Mouse (Mus musculus) cerebellum, postnatal 25 days (tissue): ENCODE data around the gene Grin2a.

Experiments used
- DNase-seq, 2 experiments: peaks; one replicate each; pipeline ENCODE4 v3.0.0; 2021; ENCODE audit warnings: mixed read lengths in 2 of 2

Gene Grin2a

GRCm38 (mm10) chr16:9857758-9858157 is 137.6 kb downstream of the Grin2a start:
- DNase-seq = peak; percentile 59 to 60

DNA sequence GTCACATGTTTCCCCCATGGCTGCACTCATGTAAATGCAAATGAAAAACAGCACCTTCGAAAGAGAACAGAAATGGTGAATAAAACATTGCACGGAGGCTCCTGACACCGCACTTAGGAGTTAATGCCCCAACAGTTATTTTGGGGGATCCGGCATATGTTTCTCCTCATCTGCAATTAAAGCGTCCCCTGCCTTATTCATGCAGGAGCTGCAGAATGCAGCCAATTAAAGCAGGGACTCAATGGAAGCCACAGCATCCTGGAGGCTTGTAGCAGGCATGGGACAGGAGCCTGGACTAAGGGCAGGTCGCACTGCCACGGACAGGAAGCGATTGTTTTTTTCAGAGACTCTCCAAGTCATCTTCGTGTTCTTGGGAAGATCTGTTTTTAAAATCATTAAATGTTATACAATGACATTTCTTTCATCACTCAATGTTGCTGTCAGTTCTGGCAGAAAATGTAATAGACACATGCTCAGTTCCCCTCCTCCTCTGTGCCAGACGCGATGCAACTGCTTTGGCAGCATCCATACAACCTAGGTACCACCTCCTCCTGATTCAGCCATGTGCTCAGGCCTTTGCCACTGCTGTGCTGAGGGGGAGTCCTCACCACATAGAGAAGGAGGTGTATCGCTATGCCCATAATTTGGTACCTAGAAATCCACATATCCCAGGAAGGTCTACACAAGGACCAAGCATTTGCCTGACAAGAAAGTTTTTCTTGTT is 143.9 kb downstream of the Grin2a start:
- DNase-seq = peak; percentile 43 to 60

- no peak for DNase-seq
These were observed 153.9 kb downstream of the Grin2a start for GRCm38 (mm10) chr16:9841496-9841895.

DNA sequence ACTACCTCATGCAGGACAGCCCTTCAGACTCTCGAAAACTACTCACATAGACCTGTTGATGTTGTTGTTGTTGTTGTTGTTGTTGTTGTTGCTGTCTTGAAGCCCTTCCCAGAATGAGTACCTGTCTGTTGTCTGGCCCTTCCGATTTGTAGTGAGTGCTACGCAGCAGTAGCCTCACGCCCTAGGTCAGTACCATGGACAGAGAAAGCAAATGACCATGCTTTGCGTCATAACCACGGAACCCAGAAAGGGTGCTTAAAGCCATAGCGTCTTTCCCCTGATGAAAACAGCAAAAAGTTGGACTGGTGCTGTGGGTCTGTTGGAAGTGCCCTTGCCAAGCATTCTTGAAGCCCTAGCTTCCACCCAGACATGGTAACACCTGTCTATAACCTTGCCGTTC is 158.8 kb downstream of the Grin2a start:
- no peak for DNase-seq

DNA sequence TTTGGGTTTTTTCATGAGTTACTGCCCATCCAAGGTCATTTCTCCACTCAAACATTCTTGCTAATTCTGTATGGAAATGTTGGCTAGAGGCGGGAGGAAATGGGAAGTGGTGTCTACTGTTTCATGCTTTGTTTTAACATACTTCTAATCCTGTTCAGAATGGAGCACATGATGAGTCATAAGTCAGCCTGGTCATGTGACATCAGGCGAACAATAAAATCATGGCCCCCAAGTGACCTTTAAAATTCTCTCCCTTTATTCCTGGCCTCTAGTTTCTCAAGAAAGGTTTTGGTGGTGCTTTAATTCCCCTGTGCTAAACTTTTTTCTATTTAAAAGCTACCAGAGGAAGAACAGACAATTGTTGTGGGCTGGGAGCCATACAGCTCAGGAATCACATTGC is 161.1 kb downstream of the Grin2a start:
- DNase-seq = no peak

GRCm38 (mm10) chr16:9825110-9825483 is 170.3 kb downstream of the Grin2a start:
- DNase-seq = no peak

- DNase-seq = no peak
These were observed 170.8 kb downstream of the Grin2a start for GRCm38 (mm10) chr16:9824436-9825109.

DNA sequence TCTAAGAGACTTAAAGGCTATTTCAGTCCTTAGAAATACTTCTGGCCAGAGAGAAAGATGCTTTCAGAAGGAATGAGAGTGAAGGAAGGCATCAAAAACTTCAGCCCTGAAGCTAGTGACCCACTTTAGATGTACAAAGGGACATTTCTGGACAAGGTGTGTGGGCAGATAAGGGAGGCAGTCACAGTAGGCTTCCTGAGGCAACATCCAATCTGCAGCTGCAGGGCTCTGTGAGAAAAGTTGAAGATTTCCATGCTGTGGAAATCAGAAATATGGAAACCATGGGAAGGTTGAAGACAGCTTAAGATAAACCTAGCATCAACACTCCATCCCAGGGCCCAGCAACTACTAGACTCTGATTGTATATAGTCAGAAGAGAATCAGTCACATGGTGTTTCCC is 171.7 kb downstream of the Grin2a start:
- DNase-seq = no peak

GRCm38 (mm10) chr16:9819508-9819907 is 175.9 kb downstream of the Grin2a start:
- DNase-seq = peak; percentile 64 to 70

DNA sequence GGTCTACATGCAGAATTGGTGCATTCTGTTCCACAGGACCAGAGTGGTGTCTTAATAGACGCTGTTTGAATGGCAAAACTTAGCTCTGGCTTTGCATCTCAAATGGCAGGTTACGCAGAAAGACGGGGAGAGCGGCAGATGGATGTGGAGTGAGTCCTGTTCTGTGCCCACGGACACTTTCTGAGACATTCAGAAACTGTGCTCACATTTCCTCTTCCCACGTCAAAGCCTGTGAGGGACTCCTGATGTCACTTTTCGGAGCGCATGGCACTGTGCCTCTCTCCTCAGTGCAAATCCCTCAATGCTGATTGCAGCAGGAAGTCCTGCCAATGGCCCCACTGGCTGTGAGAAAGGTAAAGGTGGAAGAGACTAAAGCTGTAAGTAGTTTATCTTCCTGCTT is 194.0 kb downstream of the Grin2a start:
- DNase-seq = peak; percentile 40 to 58

DNA sequence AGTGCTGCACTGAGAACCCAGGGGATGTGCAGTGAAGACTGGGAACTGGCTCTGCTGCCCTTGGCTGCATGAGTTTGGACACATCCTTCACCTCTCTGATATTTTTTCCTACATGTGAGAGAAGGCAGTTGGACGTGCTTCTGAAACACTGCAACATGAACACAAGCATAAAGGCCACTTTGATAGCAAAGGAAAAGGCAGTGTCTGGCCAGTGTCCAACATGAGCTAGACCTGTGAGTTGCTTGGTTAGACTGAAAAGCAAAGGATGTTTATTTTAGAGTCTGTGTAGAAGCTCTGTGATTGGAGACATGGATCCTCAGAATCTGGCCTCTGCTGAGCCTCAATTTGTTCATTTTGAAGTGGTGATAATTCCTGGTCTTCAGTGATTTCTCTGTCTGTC is 195.1 kb downstream of the Grin2a start:
- DNase-seq = peak in 1 of 2 experiments; percentile 60

GRCm38 (mm10) chr16:9792976-9793375 is 202.4 kb downstream of the Grin2a start:
- DNase-seq = no peak

- DNase-seq = no peak
These were observed 209.1 kb downstream of the Grin2a start for GRCm38 (mm10) chr16:9786261-9786660.

DNA sequence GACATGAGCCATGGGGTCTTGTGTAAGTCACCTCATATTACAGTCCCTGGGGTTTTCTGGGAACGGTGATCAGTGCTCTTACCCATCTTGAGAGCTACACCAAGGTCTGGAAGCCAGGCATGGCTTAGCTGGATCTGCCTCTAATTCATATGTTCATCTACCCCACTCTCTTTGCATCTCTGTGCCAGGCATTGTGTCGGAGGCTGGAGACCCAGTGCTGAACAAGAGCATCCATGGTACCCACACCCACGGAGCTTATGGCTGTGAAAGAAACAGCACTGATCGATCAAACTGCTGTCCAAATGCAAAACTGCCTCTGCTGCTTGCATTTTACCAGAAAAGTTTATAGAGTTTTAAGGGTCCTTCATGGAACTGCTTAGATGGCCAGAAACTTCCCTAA is 209.5 kb downstream of the Grin2a start:
- no peak for DNase-seq

DNA sequence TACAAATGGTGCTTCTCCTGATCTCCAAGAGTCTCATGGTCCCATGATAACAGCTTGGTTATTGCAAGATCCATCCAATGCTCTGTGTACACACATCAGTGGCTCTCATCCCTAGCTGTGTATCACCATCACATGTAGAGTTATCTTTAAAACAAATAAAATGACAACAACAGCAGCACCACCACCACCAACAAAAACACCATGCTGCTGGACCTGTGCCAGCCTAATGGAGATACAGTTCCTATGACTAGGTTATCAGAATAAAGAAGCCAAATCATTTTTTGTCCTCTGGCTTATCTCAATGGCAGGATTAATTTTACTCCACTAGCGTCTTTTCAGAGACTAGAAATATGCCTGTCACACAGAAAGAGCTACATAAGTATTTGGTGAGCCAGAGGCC is 226.4 kb downstream of the Grin2a start:
- peak in 1 of 2 experiments; percentile 52 for DNase-seq

DNA sequence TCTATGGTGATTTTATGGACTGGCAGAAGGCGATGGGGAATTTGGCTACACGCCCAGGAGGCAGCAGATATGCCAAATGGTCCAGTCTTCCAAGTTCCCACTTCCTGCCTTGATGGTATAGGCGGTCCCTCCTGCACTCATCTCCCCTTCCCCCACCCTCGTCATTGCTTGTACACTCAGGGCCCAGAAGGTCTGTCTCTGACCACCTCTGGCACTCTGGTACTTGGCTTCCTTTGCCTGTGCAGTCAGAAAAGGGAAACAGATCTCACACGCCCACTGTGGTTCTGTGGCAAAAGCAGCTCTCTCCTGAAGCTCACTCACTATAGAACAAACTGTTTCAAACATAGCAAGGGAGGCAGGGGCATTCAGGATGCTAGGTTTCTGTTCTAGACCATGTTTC is 227.0 kb downstream of the Grin2a start:
- peak; percentile 85 to 90 for DNase-seq

DNA sequence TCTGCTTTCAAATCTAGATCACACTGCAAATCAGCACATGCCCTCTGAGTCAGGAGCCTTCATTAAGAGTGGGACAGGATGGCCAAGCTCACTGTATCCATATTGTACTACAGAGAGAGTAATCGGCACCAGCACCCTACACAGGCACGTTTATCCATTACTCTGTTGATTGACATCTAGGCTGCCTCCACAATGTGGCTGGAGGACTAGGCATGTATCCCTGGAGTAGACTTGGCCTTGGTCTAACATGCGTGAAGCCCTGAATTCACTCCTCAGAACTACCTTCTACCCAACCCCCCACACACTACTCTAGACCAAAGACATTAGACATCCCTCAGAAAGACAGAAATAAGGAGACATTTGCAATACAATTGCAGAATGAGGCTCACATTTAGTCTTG is 227.4 kb downstream of the Grin2a start:
- no peak for DNase-seq

- DNase-seq = no peak
These were observed 231.3 kb downstream of the Grin2a start for GRCm38 (mm10) chr16:9764086-9764485.

- no peak for DNase-seq
These were observed 235.0 kb downstream of the Grin2a start for GRCm38 (mm10) chr16:9760347-9760746.

DNA sequence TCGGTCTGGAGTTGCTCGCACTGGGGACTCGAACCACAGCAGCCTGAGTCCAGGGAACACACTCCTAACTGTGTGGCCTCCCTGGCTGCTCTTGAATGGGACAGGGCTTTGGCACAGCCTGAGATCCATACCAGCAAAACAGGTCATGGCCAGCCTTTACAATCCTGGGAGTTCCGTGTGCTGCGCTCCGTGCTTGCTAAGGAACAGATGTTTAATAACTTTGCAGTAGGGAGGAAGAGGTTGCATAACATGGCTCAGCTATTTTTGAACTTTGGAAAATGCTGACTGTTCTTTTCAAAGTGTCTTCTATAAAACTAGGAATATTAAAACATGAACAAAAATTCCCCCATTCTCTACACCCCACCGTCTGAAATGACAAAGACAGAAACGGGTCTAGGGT is 238.5 kb downstream of the Grin2a start:
- DNase-seq = no peak

DNA sequence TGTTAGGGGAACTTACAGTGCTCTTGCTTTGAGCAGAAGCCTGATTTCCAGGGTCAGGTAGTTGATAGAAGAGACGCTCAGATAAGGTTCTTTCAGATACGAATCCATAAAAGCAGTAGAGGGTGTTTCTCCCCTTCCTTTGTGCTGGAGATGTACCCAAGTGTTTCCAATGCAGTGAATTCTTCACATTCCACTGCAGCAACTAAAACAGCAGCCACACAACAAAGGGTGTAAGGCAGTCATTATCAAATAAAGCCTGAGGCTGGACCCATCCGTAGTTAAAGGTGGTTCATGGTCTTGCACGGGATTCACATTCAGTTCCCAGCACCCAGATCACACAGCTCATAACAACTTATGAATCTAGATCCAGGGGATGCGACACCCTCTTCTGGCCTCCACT is 241.3 kb downstream of the Grin2a start:
- DNase-seq = no peak

GRCm38 (mm10) chr16:9753045-9753444 is 242.3 kb downstream of the Grin2a start:
- peak; percentile 88 to 91 for DNase-seq

- peak in 1 of 2 experiments; percentile 41 for DNase-seq
These were observed 242.8 kb downstream of the Grin2a start for GRCm38 (mm10) chr16:9752600-9752999.

- peak; percentile 95 to 98 for DNase-seq
These were observed 244.3 kb downstream of the Grin2a start for GRCm38 (mm10) chr16:9751045-9751569.
